Mouse (Mus musculus): Measurements from ENCODE around the gene Ccdc167. TPM values are rescaled to one million over a fixed set of nuclear protein-coding genes. Genes with fewer than 3 reads are reported as not detected.

The Ccdc167 gene
- total RNA-seq, 2 experiments from 2014 or later: 12.7 to 17.2 TPM

DNA sequence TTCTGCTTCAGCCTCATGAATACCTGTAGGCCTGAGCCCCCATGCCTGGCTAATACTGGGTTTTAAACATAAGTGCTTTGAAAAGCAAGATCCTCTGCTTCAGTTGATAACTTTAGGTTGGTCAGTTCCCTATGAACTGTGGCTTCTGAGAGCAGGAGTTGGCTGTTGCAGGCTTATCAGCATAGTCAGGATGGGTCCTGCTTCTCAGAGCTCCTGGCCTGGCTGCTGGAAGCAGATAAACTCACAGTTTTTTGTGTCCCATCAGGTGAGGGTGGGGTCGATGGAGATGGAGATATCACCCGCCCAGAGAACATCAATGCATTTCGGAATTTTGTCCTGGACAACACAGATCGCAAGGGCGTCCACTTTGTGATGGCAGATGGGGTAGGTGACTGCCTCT lies 30.1 kb downstream of the Ccdc167 start:
- DNase-seq: no peak

DNA sequence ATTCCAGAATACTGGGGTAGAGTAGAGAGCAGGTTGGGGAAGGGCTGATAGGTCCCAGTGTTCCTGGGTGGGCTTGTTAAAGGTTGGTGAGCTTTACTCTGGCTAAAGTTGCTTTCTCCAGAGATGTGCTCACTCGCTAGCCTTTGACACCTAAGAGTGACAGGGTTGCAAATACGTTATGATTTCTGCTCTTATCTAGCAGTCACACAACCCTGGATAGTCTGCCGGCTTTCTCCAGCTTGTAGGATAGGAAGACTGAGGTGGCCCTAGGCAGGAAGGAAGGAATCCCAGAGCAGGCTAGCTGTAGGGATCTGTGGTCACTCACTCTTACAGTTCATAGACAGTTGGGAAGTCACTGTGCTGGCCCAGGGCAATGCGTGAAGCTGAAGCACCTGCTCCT lies 32.6 kb downstream of the Ccdc167 start:
- DNase-seq: no peak

DNA sequence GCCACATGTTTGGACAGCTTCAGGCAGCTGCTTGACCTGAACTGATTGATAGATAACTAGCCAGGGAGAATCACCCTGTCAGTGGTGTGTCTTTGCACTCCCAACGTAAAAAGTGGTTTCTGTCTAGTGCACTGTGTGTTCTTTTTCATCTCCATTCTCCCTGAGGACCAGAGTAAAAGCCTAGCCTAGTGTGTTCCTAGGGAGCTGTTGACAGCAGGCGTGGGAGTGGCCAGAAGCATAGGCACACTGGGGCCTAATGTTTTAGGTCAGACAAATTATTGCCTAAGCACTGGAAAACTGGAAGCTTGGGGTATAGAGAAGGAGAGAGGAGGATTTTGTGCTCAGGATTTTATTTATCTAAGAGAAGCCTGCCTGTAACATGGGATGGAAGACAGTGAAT lies 33.7 kb downstream of the Ccdc167 start:
- no peak for DNase-seq

DNA sequence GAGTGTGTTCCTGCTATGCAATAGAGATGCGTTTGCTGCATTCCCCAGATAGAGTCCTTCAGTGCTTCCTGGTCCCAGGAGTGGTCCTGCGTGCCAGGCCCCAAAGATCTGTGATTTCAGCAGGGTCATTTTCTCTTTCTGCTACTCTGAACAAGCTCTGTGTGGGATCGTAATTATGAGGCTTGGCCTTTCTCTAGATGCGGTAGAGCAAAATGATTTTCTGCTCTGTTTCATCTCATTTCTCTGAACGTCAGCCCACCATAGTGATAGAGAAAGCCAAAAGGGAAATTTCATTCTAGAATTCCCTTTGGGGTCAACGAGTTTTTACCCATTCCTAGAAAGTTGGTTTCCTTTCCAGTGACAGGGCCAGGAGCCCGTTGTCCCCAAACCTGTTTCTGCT lies 34.6 kb downstream of the Ccdc167 start:
- DNase-seq: no peak

DNA sequence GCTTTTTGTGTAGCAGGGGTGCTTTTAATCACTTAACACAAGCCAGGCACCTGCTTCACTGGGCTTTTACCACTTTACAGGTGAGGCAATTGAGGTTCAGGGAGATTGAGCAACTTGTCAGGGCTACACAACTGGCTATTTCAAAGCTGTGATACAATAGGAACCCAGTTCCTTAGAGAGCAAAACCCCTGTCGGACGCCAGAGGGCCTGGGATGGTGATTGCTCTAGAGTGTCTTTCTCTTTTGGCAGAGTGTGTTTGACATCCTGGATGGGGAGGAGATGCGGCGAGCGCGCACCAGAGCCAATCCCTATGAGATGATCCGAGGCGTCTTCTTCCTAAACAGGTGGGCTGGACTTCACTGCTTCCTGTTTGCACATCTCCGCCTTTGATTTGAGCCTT lies 35.2 kb downstream of the Ccdc167 start:
- DNase-seq: no peak

GRCm38 (mm10) chr17:29680921-29681320 lies 35.9 kb downstream of the Ccdc167 start:
- no peak for DNase-seq

GRCm38 (mm10) chr17:29680174-29680573 lies 36.7 kb downstream of the Ccdc167 start:
- DNase-seq: no peak

GRCm38 (mm10) chr17:29679038-29679767 lies 37.6 kb downstream of the Ccdc167 start:
- DNase-seq: no peak

- DNase-seq: no peak
Measured at GRCm38 (mm10) chr17:29678526-29678925, 38.3 kb downstream of the Ccdc167 start.

DNA sequence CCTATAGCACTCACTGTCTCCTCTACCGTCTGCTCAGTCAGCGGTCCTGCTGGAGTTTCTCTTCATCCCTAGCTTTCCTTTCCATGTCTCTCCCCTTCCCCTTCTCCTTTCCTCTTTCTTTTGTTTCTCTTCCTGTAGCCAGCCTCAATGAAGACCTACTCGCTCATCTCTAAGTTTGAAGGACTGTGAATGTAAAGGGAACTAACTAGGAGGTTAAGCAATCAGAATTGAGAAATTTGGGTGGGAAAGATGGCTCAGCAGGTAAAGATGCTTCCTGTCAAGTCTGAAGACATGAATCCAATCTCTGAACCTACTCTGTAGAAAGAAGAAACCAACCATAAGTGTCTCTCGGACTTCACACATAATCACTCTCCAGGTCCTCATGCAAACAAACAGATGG lies 43.5 kb downstream of the Ccdc167 start:
- no peak for DNase-seq

- DNase-seq: no peak
Measured at GRCm38 (mm10) chr17:29671021-29671420, 45.8 kb downstream of the Ccdc167 start.

DNA sequence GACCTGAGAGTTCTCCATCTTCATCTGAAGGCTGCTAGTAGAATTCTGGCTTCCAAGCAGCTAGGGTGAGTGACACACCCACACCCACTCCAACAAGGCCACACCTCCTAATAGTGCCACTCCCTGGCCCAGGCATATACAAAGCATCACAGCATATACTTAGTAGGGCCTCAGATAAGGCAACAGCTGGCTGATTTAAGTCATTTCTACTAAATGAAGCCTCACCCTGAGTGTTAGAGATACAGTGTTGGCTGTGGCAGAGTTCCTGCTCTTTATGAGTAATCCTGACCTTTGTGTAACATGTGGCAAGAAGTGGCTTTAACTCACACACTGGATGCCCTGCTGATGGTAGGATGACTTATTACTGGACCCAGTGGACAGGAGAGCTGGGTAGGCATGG lies 46.9 kb downstream of the Ccdc167 start:
- peak; percentile 19 for DNase-seq

GRCm38 (mm10) chr17:29669030-29669429 lies 47.8 kb downstream of the Ccdc167 start:
- DNase-seq: no peak

- DNase-seq: peak; percentile 31
Measured at GRCm38 (mm10) chr17:29668051-29668986, 48.5 kb downstream of the Ccdc167 start.

DNA sequence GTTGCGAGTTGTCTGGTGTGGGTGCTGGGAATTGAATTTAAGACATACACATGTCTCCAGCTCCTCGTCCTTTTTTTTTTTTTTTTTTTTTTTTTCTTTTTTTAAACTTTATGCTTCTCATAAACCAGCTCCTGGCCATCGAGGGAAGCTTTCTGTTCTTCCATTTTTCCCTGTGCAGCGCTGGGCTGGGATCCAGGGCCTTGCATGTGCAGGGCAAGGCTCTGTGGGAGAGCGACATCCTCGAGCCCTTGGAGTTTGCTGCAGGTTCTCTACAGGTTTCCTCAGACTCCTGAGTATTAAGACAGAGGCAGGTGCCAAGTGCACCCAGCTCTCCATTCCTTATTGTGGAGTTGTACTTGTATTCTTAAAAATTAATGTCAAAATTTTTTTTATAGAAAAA lies 54.7 kb downstream of the Ccdc167 start:
- peak; percentile 28 for DNase-seq

GRCm38 (mm10) chr17:29660762-29661391 lies 56.0 kb downstream of the Ccdc167 start:
- DNase-seq: no peak

DNA sequence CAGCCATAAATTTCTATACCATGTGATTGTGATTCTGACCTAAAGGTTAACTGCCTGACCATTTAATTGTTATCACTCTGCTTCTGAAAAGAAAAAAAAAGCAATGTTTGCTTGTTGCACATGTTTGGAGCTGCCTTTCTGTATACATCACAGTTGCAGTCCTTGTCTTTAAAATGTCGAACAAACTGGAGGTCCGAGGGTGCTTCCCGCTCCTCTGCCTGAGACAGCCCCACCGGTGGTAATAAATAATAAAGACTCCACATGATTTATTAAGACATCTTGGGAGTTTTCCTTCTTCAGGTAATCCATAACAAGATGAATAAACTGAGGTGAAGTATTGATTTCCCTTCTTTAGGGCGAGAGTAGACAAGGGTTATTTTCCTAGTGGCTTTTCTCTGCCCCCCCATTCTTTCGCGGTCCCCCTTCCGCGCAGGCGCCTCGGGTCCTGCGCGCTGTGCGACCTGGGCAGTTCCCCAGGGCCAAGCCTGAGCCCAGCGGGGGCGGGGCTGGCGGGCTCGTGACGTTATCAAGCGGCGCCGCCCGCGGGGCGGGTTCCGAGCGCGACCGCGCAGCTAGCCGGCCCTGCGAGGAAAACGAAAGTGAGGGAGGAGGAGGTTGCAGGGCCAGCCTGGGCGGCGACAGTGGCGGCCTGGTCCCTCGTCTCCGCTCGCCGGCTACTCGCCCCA lies 56.6 kb downstream of the Ccdc167 start, which contains the start of gene Cmtr1:
TSS of gene Cmtr1 (plus strand) at position 520 of the 686 bp plus-strand sequence.
- DNase-seq: peak; percentile 99

GRCm38 (mm10) chr17:29658249-29658648 lies 58.6 kb downstream of the Ccdc167 start:
- DNase-seq: no peak

- DNase-seq: no peak
Measured at GRCm38 (mm10) chr17:29642219-29642618, 74.6 kb downstream of the Ccdc167 start.

DNA sequence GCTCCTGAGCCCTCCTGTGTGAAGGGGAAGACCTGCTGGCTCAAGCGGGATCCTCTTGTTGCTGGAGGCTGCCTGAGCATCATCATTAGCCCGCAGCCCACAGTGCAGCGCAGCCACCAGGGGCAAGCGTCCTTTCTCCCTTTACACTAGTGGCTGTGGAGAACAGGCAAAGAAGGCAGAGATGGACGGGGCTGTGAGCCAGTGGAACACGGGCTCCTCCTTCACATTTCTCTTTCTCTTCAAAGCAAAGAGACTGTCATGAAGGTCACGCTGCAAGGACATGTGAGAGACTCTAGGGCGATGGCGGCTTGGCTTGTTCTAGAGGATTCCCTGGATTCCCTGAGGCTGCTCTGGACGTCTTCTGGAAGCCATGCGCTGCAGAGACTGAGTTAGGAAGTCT lies 75.9 kb downstream of the Ccdc167 start:
- peak; percentile 75 for DNase-seq

GRCm38 (mm10) chr17:29637895-29638294 lies 78.9 kb downstream of the Ccdc167 start:
- no peak for DNase-seq

- DNase-seq: peak; percentile 49
Measured at GRCm38 (mm10) chr17:29637377-29637776, 79.5 kb downstream of the Ccdc167 start.
